Mouse (Mus musculus): ENCODE measurements at regions not wholly inside any gene's neighbourhood (a gene's known extent, or its start where the extent isn't known, plus 50 kb on each side); places are given as distances from the start of the nearest gene placed in this dataset.

DNA sequence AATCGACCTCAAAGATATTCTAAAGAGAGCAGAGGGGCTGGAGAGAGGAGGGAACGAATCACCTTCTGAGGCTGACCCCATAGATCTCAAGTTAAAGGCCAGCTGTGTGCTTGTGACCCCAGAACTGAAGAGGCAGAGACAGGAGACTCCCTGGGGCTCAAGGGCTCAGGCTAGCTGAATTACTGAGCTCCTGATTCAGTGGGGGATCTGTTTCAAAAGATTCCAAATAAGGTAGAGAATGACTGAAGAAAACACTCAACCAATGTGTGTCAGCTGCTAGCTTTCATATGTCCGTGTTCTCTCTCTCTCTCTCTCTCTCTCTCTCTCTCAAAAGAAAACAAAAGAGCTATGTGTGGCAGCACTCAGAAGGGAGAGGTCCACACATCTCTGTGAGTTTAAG lies 70.0 kb upstream of the Gli2 start:
- DNase-seq (ENCODE audit: low read depth, low spot score), result no peak

DNA sequence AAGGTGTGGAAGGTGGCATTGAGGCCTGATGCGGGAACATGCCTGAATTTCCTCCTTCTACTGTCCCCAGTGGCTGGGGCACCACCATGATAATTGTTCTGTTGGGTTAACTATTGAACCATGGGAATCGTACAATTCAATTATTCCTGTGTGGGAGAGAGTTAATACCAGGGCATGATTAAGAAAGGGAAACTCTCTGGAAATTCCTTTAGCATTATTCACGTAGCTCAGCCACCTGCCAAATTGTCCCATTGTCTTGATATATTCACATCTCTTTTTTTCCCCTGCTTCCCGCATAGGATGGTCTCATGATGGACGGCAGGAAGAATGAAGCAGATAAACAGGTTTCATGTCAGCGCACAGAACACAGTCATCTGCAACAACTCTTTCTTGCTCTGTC lies 69.6 kb upstream of the Gli2 start:
- DNase-seq (ENCODE audit: low read depth, low spot score), result no peak

DNA sequence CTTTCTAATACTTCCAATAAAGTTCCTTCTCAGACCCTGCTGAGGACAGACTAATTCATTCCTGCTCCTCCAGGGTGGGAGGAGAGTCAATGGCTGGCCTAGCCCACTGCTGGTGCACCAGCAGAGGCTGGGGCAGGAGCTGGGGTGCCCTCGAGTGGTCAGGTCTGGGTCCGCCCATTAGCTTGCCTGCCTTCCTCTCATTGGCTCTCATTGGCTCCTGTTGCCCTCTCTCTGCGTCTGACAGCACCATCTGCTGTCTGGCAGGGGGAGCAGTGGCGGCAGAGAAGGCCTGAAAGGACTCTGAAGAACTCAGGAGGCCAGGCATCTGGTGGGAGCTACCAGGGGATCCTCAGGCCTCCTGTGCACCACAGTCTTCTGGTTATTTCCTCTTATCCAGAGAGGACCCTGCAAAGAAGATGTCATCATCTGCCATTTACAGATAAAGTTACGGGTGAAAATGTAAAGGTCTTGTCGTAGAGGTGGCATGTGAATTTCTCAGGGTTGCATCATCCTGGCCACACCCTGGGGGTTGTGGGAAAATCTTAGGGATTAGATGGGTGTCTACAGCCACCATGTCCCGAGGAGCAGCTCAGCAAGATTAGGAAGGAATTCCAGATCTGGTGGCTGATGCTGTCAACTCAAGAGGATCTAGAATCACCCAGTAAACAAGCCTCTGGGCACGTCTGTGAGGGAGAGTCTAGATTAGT lies 66.6 kb upstream of the Gli2 start:
- DNase-seq (ENCODE audit: low read depth, low spot score), result no peak

DNA sequence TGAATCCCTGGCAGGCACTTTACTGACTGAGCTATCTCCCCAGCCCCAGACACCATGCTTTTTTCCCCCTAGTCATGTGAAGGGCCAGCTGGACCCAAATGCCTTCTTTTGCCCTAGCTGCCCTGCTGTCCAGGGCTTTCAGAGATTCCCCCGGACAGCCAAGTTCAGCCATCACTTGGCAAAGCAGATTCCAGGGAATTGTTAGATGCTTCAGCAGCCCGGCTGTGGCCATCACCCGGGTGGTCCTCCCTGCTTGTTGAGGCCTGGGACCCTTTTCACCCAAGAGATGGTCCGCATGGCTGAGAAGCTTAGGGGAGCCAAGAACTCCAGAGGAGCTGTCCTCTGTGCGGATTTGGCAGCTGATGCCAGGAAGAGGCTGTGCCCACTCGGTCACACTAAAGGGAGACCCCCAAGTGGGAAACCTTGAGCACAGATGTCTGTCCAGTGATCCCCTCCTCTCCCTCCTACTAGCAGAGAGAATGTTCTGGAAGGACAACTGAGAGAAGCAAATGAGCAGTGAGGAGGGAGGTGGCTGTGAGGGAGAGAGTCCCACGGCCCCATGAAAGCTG lies 61.8 kb upstream of the Gli2 start:
- DNase-seq (ENCODE audit: low read depth, low spot score), result no peak

DNA sequence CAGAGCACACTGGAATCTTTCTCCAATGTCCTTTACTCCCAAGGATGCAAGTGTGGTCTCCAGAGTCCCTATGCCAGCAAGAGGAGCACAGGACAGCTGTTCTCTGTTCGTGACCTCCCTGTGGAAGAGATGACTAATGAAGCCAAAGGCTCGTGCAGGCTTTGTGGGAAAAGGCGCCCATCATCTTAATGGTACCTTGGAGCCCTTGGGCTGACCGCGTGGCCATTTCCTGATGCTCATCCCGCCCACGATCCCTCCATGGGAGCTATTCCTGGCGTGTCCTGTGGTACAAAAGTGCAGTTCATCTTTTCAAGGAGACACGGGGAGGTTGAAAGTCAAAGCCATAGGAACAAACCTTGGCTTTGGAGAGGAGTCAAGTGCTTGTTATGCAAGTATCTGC lies 55.2 kb upstream of the Gli2 start:
- DNase-seq (ENCODE audit: low read depth, low spot score), result no peak

DNA sequence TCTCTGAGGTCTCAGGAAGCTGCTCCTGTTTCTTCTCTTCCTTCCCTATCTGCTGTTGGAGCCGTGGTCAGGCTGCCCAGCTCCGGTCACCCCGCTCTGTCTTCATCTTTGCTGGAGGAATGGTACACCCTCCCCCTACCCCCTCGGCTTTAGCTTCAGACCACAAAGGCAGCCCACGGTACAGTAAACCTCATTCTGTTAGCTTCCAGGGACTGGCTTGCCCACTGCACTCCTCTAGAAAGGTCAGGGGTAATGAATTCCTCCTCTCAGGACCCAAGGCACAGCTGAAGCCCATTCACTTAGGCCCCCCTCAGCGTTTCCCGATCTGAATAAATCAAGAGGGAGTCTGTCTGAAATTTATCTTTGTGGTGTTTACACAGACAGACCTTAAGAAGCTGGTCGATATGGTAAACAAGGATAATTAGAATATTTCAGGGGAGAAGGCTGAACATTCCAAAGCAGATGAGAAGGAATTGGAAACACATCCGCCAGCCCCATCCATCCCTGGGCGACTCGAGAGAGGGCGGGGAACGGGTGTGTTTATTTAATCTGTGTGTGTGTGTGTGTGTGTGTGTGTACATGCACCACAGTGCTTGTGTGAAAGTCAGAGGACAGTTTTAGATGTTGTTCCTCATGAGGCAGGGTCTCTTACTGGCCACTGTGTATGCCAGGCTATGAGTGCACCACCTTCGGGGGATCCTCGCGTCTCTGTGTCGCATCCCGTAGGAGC lies 53.0 kb upstream of the Gli2 start:
- no peak for DNase-seq (ENCODE audit: low read depth, low spot score)

Data from skeletal muscle tissue, adult 2 months (tissue).